ENCODE assay signal across 8 mouse cellular contexts in genomic region chr3:141811348-141811747, GRCm38 (mm10).
DNase-seq lines count a peak whose midpoint lies in the region; ATAC-seq lines count a peak whose summit lies in the region.

No protein-coding gene starts in this region.

- no peaks in the 10 kb centered on the region for H3K9me3 ChIP-seq in limb, embryonic 13.5 days

- intact Hi-C loops in gastrocnemius, postnatal 36 days (cut with DNase I) = no loop called here
- intact Hi-C loops in left cerebral cortex, postnatal 4 days (cut with DNase I) = no loop called here

- WGBS in limb, embryonic 13.5 days = 13% methylated on average over 2 of the region's 2 CpGs

- peaks cover 6% of the 10 kb centered on the region; the same call in 1 of the 2 replicates for H3K36me3 ChIP-seq in limb, embryonic 13.5 days

- no peak overlapping the region for H3K27ac ChIP-seq in limb, embryonic 13.5 days

- H3K9ac ChIP-seq in limb, embryonic 13.5 days = no peak overlapping the region

- ATAC-seq in limb, embryonic 13.5 days (ENCODE audit: low FRiP score, low read depth) = peak; percentile 71; the same call in 1 of the 2 replicates

- DNase-seq in gastrocnemius, postnatal 10 days = peak; percentile 38
- DNase-seq in gastrocnemius, postnatal 36 days = no peak
- peak; percentile 72 for DNase-seq in ES-CJ7 (ENCODE audit: low read depth, low spot score)
- DNase-seq in embryo, embryonic 9.5 days (ENCODE audit: extremely low spot score) = peak; percentile 59
- peak; percentile 17 for DNase-seq in testis, postnatal 14 days (ENCODE audit: low spot score)
- no peak for DNase-seq in left cerebral cortex, postnatal 4 days
- no peak for DNase-seq in frontal cortex, adult 2 months (ENCODE audit: extremely low spot score in 1 of 2, low spot score in 1 of 2)

- H3K4me1 ChIP-seq in limb, embryonic 13.5 days = no peaks in the 10 kb centered on the region

- no peak overlapping the region for H3K4me3 ChIP-seq in limb, embryonic 13.5 days

- H3K27me3 ChIP-seq in limb, embryonic 13.5 days = no peaks in the 10 kb centered on the region

- no peak overlapping the region for H3K4me2 ChIP-seq in limb, embryonic 13.5 days (replicated peaks)

Comparison
In these comparisons a context has a peak if more than half of its experiments do, and no peak if none do; other contexts are left out.
1. DNase-seq: peak in gastrocnemius, postnatal 10 days (single experiment), ES-CJ7 (single experiment), embryo, embryonic 9.5 days (single experiment) and testis, postnatal 14 days (single experiment); none in gastrocnemius, postnatal 36 days (0 of 2), left cerebral cortex, postnatal 4 days (single experiment) and frontal cortex, adult 2 months (0 of 2).